Mouse (Mus musculus) c-Kit-negative CD71-positive TER-119-positive erythroid progenitor cells, embryonic 14.5 days (primary cell): ENCODE data around the gene Mrps22.

ENCODE experiments used
- DNase-seq: peaks from one replicate; pipeline ENCODE4 v3.0.0-alpha.2; 2013; ENCODE audit warnings: low read depth, low spot score

The Mrps22 gene

GRCm38 (mm10) chr9:98601156-98601836 is at the start of gene Mrps22:
Gene Mrps22 (minus strand): TSS chr9:98601660.
- peak; percentile 61 for DNase-seq

GRCm38 (mm10) chr9:98650547-98650946 is 49.1 kb upstream of the Mrps22 start:
- no peak for DNase-seq

- DNase-seq = no peak
Measured at GRCm38 (mm10) chr9:98647418-98647817, 46.0 kb upstream of the Mrps22 start.

GRCm38 (mm10) chr9:98645750-98646149 is 44.3 kb upstream of the Mrps22 start:
- no peak for DNase-seq

GRCm38 (mm10) chr9:98642126-98642525 is 40.7 kb upstream of the Mrps22 start:
- no peak for DNase-seq

GRCm38 (mm10) chr9:98633287-98634162 is 32.1 kb upstream of the Mrps22 start:
- no peak for DNase-seq

- peak; percentile 11 for DNase-seq
Measured at GRCm38 (mm10) chr9:98628480-98628879, 27.0 kb upstream of the Mrps22 start.

GRCm38 (mm10) chr9:98604896-98605295 is 3.4 kb upstream of the Mrps22 start:
- no peak for DNase-seq

- no peak for DNase-seq
Measured at GRCm38 (mm10) chr9:98601837-98602359, 438 bp upstream of the Mrps22 start.

GRCm38 (mm10) chr9:98600094-98600493 is 1.4 kb downstream of the Mrps22 start:
- no peak for DNase-seq

GRCm38 (mm10) chr9:98583852-98584251 is 17.6 kb downstream of the Mrps22 start:
- no peak for DNase-seq

GRCm38 (mm10) chr9:98563137-98564126 is 38.0 kb downstream of the Mrps22 start, which contains the start of gene Copb2:
Gene Copb2 (plus strand): TSS chr9:98563721.
- DNase-seq = peak; percentile 94

GRCm38 (mm10) chr9:98544042-98544441 is 57.4 kb downstream of the Mrps22 start:
- DNase-seq = no peak
